Mouse (Mus musculus): ENCODE results near the gene Lztr1. TPM values are rescaled to one million over a fixed set of nuclear protein-coding genes. Genes with fewer than 3 reads are reported as not detected.

Lztr1 gene
- total and polyA plus RNA-seq, 3 experiments = 24.3 to 98.0 (median 28.5) TPM

GRCm38 (mm10) chr16:17526223-17526622 is 17.7 kb downstream of the Lztr1 start:
- Histone ChIP-seq H3K27ac (no peak overlapping the region), H3K36me3 (ENCODE audit: control insufficient read depth, insufficient read depth, low read length) (no peaks in the 10 kb centered on the region), H3K4me1 (ENCODE audit: control insufficient read depth, insufficient read depth, low read length) (peaks cover 2% of the 10 kb centered on the region; the same call in 1 of the 2 replicates), H3K27me3 (ENCODE audit: control insufficient read depth, insufficient read depth, low read length) (no peaks in the 10 kb centered on the region), H3K79me2 (replicated peaks; ENCODE audit: control insufficient read depth, insufficient read depth, low read length) (no peaks in the 10 kb centered on the region), H3K9ac (ENCODE audit: low read depth, low read length) (no peak overlapping the region), H3K4me3 (no peak overlapping the region)
- WGBS = 93% methylated on average over 6 of the region's 6 CpGs
- no peak for TF ChIP-seq POLR2A (IDR thresholded peaks at IDR 0.05; ENCODE audit: insufficient read depth, low read depth, low read length)
- DNase-seq = no peak
- intact Hi-C loops (cut with DNase I) = no loop called here

GRCm38 (mm10) chr16:17527606-17528005 is 19.1 kb downstream of the Lztr1 start:
- no peaks in the 10 kb centered on the region for H3K27me3 ChIP-seq (ENCODE audit: control insufficient read depth, insufficient read depth, low read length)
- no peak overlapping the region for H3K27ac ChIP-seq
- no peak for DNase-seq
- H3K4me1 ChIP-seq (ENCODE audit: control insufficient read depth, insufficient read depth, low read length) = peaks cover 4% of the 10 kb centered on the region; the same call in 1 of the 2 replicates
- TF ChIP-seq CTCF (IDR thresholded peaks at IDR 0.05) (no peak), EP300 (IDR thresholded peaks at IDR 0.05; ENCODE audit: insufficient read depth, low read depth, low read length) (no peak), POLR2A (IDR thresholded peaks at IDR 0.05; ENCODE audit: insufficient read depth, low read depth, low read length) (no peak)
- no peak overlapping the region for H3K9ac ChIP-seq (ENCODE audit: low read depth, low read length)
- no peak overlapping the region for H3K4me3 ChIP-seq
- intact Hi-C loops (cut with DNase I) = no loop called here
- no peaks in the 10 kb centered on the region for H3K36me3 ChIP-seq (ENCODE audit: control insufficient read depth, insufficient read depth, low read length)
- H3K79me2 ChIP-seq (replicated peaks; ENCODE audit: control insufficient read depth, insufficient read depth, low read length) = no peaks in the 10 kb centered on the region

DNA sequence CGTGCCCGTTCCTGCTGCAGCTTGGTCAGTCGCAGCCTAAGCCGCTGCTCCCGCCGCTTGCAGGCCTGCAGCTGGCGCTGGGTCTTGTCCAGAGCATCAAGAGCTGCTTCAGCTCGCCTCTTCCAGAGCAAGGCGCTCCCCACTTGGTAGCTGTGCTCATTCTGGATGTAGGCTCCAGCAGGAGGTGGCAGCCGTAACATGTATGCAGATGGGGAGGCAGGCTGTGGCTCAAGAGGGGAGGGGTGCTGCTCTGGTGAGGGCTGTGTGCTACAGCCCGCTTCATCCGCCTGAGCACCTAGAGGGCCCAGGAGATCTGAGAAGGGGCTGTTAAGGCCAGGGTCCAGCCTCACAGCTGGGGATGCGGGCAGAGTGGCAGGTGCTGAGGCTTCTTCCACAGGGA is 19.8 kb downstream of the Lztr1 start:
- Histone ChIP-seq H3K36me3 (ENCODE audit: control insufficient read depth, insufficient read depth, low read length) (no peaks in the 10 kb centered on the region), H3K27ac (no peak overlapping the region), H3K4me1 (ENCODE audit: control insufficient read depth, insufficient read depth, low read length) (peaks cover 4% of the 10 kb centered on the region; the same call in 1 of the 2 replicates), H3K27me3 (ENCODE audit: control insufficient read depth, insufficient read depth, low read length) (no peaks in the 10 kb centered on the region), H3K79me2 (replicated peaks; ENCODE audit: control insufficient read depth, insufficient read depth, low read length) (no peaks in the 10 kb centered on the region), H3K9ac (ENCODE audit: low read depth, low read length) (no peak overlapping the region), H3K4me3 (no peak overlapping the region)
- no peak for DNase-seq
- intact Hi-C loops (cut with DNase I) = no loop called here
- 89% methylated on average over 13 of the region's 13 CpGs for WGBS
- TF ChIP-seq EP300 (IDR thresholded peaks at IDR 0.05; ENCODE audit: insufficient read depth, low read depth, low read length) (no peak), POLR2A (IDR thresholded peaks at IDR 0.05; ENCODE audit: insufficient read depth, low read depth, low read length) (no peak)

DNA sequence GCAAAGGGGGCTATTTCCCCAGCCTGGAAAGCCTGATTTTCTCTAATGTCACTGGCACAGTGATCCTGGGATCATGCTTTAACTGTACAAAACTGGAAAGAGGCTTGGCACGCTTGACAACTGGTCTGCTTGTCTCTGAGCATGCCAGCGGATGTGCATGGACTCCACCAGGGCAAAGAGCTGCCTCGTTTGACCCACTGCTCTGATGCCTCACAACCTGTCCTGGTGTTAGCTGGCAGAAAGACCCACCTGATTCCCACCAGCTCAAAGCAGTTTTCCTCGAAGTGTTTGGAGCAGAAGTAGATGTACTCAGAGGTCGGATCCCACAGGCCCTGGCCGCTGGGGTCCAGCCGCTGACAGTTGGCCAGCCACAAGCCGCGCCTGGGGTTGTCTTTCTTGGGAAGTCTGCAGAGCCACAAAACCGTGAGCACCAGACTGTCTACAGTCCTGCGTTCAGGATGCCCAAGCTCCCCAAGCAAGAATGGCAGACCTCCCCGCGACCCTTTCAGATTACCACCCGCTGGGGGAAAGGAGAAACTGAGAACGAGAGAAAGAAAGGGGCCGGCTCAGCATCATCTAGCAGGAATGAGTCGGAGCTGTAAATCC is 21.6 kb downstream of the Lztr1 start:
- intact Hi-C loops (cut with DNase I) = no loop called here
- no peaks in the 10 kb centered on the region for H3K36me3 ChIP-seq (ENCODE audit: control insufficient read depth, insufficient read depth, low read length)
- peak overlapping the region; percentile 84 for H3K9ac ChIP-seq (ENCODE audit: low read depth, low read length)
- peaks cover 4% of the 10 kb centered on the region; the same call in 1 of the 2 replicates for H3K4me1 ChIP-seq (ENCODE audit: control insufficient read depth, insufficient read depth, low read length)
- DNase-seq = peak in 1 of 2 experiments; percentile 21
- peak overlapping the region; percentile 63 for H3K4me3 ChIP-seq
- TF ChIP-seq POLR2A (IDR thresholded peaks at IDR 0.05; ENCODE audit: insufficient read depth, low read depth, low read length) = no peak
- no peak for TF ChIP-seq CTCF (IDR thresholded peaks at IDR 0.05)
- TF ChIP-seq EP300 (IDR thresholded peaks at IDR 0.05; ENCODE audit: insufficient read depth, low read depth, low read length) = no peak
- H3K27me3 ChIP-seq (ENCODE audit: control insufficient read depth, insufficient read depth, low read length) = no peaks in the 10 kb centered on the region
- WGBS = 13% methylated on average over 17 of the region's 17 CpGs
- H3K79me2 ChIP-seq (replicated peaks; ENCODE audit: control insufficient read depth, insufficient read depth, low read length) = no peaks in the 10 kb centered on the region
- H3K27ac ChIP-seq = peak overlapping the region; percentile 95

- peak within 1 kb of the TSS; percentile 84 for H3K9ac ChIP-seq (ENCODE audit: low read depth, low read length)
- TF ChIP-seq CTCF (IDR thresholded peaks at IDR 0.05) (no peak), EP300 (IDR thresholded peaks at IDR 0.05; ENCODE audit: insufficient read depth, low read depth, low read length) (0 out of 2 replicates have a peak, but pooled peaks have one; percentile 18), POLR2A (IDR thresholded peaks at IDR 0.05; ENCODE audit: insufficient read depth, low read depth, low read length) (peak; percentile 90)
- H3K27me3 ChIP-seq (ENCODE audit: control insufficient read depth, insufficient read depth, low read length) = no peaks in the 10 kb centered on the region
- peak within 1 kb of the TSS; percentile 95 for H3K27ac ChIP-seq
- H3K79me2 ChIP-seq (replicated peaks; ENCODE audit: control insufficient read depth, insufficient read depth, low read length) = no peaks in the 10 kb centered on the region
- H3K36me3 ChIP-seq (ENCODE audit: control insufficient read depth, insufficient read depth, low read length) = no peaks in the 10 kb centered on the region
- intact Hi-C loops (cut with DNase I) = loop anchor here (1.0 kb wide), 2 partner anchors 22 to 125 kb away; partner anchors contain the start of genes Lztr1 and Snap29
- peak; percentile 97 to 98 for DNase-seq
- H3K4me3 ChIP-seq = peak within 1 kb of the TSS; percentile 63
- H3K4me1 ChIP-seq (ENCODE audit: control insufficient read depth, insufficient read depth, low read length) = peaks cover 4% of the 10 kb centered on the region; the same call in 1 of the 2 replicates
- under 1% methylated on average over 67 of the region's 67 CpGs for WGBS
Measured at GRCm38 (mm10) chr16:17530640-17531288, 22.3 kb downstream of the Lztr1 start, which contains the start of gene Thap7. Thap7 (minus strand) TSS chr16:17531136.

- Histone ChIP-seq H3K27ac (no peak overlapping the region), H3K36me3 (ENCODE audit: control insufficient read depth, insufficient read depth, low read length) (no peaks in the 10 kb centered on the region), H3K9ac (ENCODE audit: low read depth, low read length) (no peak overlapping the region), H3K4me1 (ENCODE audit: control insufficient read depth, insufficient read depth, low read length) (peaks cover 4% of the 10 kb centered on the region; the same call in 1 of the 2 replicates), H3K4me3 (no peak overlapping the region), H3K27me3 (ENCODE audit: control insufficient read depth, insufficient read depth, low read length) (no peaks in the 10 kb centered on the region), H3K79me2 (replicated peaks; ENCODE audit: control insufficient read depth, insufficient read depth, low read length) (no peaks in the 10 kb centered on the region)
- TF ChIP-seq POLR2A (IDR thresholded peaks at IDR 0.05; ENCODE audit: insufficient read depth, low read depth, low read length) = no peak
- peak; percentile 47 for TF ChIP-seq CTCF (IDR thresholded peaks at IDR 0.05)
- WGBS = 54% methylated on average over 4 of the region's 4 CpGs
- no peak for DNase-seq
- intact Hi-C loops (cut with DNase I) = no loop called here
Measured at GRCm38 (mm10) chr16:17532271-17532670, 23.8 kb downstream of the Lztr1 start.
